Mouse (Mus musculus) gastrocnemius, postnatal 4 days (tissue): Measurements from ENCODE around the gene Cldn7. TPM values are rescaled to one million over a fixed set of nuclear protein-coding genes. Genes with fewer than 3 reads are reported as not detected.

Experiments
- DNase-seq, 2 experiments: peaks; one replicate each; pipeline ENCODE4 v3.0.0; 2021 to 2022; ENCODE audit warnings: low spot score in 2 of 2, mixed read lengths in 2 of 2
- total RNA-seq, 2 experiments: library from RNA; stranded (reverse); gene quantifications; 2 replicates each; pipeline ENCODE4 v1.2.3; 2021

The Cldn7 gene
- total RNA-seq, 2 experiments from 2014 or later = 0.34 TPM; not detected in 1

GRCm38 (mm10) chr11:69933066-69933465 lies 31.5 kb upstream of the Cldn7 start:
- no peak for DNase-seq

DNA sequence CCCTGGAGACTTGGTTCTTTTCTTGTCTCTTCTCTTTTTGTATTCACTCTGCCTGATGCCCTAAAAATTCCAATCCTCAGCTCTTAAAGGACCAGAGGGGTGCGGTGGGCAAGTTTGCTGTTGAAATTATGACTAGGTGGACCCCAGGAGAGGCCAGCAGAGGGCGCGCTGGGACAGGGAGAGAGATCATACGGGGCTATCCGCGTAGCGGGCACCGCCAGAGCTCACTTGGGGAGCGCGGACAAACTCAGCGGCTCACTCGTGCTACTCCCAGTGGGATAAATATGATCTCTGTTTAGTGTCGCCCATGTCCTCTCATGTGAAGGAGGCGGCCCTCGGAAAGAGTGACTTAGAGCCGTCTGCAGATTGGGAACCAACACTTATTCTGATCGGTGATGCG lies 30.4 kb upstream of the Cldn7 start:
- peak; percentile 92 to 93 for DNase-seq

DNA sequence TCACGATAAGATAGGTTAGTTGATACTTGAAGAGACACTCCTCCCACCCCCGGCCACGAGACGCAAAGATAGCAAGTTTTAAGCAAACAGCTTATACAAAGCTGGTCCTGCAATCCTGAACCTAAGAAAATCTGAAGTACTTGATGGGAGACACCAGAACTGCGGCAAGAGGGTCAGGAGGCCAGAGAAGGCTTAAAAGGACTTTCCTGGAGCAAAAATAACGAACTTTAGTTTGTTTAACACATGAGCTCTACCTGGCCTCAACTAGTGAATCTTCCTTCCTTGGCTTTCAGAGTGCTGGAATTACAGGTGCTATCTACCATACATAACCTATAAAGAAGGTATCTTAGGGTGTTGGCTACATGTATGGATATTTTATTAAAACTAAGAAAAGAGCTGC lies 29.9 kb upstream of the Cldn7 start:
- DNase-seq = no peak

DNA sequence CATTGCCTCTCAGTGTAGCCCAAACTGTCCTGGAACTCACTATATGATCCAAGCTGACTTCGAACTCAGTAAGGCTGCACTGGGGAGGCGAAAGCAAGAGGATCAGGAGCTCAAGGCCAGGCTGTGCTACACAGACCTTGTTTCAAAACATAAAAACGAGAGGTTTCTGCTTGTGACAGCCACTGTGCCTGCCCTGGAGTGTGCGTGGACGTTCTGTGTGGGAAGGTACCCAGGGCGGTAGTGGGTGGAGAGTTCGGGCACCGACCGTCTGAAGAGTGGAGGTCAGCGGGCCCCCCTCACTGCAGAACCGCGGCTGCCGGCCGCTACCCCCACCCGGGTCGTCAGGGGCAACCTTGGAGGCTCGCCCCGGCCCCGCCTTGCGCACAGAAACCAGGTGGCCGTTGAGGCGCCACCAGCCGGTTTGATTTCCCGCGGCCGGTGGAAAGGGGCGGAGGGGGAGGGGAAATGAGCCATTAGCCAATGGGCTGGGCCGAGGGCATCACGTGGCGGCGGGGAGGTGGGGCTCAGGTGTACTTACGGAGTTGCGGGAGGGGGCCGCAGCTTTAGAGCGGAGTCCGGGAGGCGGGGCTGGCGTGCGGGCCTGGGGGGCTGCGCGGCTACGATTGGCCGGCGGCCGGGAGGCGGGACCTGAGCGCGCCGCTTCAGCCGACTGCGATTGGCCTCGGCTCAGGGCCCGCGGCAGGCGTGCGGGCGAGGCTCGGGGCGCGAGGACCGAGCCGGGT lies 29.3 kb upstream of the Cldn7 start, which contains the start of gene Ybx2:
Ybx2 (plus strand) TSS at position 660 of the 743 bp plus-strand sequence.
- peak; percentile 53 to 76 for DNase-seq

DNA sequence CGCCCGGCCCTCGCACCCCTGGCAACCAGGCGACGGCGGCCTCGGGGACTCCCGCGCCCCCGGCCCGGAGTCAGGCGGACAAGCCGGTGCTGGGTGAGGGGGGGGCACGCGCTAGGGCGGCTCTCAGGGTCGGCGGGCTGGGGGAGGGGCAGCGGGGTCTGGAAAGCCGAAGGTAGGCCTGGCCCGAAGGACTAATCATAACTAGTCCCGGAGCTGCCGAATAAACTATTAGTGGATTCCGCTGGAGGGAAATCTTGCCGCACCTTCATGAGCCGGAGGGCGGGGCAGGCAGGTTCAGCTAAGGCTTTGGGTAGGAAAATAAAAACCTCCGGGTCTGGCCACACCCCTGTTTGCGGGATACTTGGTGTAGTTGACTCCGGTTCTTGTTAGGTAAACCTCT lies 28.4 kb upstream of the Cldn7 start:
- no peak for DNase-seq

GRCm38 (mm10) chr11:69936714-69937347 lies 27.7 kb upstream of the Cldn7 start:
- DNase-seq = no peak

DNA sequence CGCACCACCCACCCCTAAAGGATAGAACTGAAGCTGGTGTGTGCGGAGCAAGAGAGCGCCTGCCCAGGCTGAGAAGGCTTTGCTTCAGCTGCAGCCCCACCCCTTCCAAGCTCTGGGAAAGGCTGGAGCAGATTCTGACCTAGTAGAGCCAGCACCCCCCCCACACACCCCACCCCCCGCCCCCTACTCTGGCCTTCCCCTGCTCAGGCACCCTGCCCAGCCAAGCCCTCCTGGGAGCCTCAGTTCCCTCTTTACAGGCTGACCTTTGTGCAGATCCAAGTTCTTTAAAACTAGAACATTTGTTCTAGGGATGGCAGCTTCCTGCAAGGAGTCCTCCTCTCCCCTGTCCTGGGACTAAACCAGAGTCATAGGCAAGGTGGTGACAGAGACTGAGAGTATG lies 27.2 kb upstream of the Cldn7 start:
- DNase-seq = peak in 1 of 2 experiments; percentile 71

GRCm38 (mm10) chr11:69937834-69938233 lies 26.7 kb upstream of the Cldn7 start:
- DNase-seq = no peak

- no peak for DNase-seq
Observed at GRCm38 (mm10) chr11:69938401-69938979, 26.1 kb upstream of the Cldn7 start.

DNA sequence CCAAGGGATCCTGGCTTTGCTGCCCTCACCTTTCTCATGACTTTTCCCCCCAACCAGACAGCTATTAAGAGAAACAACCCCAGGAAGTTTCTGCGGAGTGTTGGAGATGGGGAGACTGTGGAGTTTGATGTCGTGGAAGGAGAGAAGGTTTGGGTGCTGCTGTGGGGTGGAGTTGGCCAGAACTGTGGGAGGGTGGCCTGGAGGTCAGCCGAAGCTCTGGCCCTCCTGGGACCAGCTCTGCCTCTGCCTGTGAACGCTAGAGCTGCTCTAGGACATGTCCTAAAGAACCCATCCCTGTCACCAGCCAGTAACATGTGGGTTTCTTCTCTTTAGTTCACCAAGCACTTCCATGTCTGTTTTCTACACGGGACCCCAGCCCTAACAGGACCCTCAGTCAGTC lies 25.4 kb upstream of the Cldn7 start:
- no peak for DNase-seq

GRCm38 (mm10) chr11:69939731-69940130 lies 24.8 kb upstream of the Cldn7 start:
- DNase-seq = no peak

- DNase-seq = no peak
Observed at GRCm38 (mm10) chr11:69940962-69941361, 23.6 kb upstream of the Cldn7 start.

DNA sequence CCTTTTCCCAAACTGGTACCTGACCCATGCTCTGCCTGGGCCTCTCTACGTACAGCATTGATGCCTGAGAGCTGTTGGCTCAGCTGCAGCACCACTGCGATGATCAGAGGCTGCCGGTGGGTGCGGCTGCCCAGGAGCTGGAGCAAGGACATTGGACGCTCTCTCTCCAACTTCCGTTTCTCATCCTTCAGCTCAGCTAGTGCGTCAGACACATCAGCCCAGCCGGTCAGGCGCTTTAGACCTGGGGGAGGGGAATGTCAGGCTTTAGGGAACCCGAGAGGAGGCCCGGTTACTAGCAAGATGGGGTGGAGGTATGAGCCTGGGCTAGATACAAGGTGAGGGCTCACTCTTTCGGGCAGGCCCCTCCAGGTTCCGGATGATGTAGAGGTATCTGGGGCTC lies 19.4 kb upstream of the Cldn7 start:
- no peak for DNase-seq

- DNase-seq = no peak
Observed at GRCm38 (mm10) chr11:69945997-69946891, 18.3 kb upstream of the Cldn7 start.

DNA sequence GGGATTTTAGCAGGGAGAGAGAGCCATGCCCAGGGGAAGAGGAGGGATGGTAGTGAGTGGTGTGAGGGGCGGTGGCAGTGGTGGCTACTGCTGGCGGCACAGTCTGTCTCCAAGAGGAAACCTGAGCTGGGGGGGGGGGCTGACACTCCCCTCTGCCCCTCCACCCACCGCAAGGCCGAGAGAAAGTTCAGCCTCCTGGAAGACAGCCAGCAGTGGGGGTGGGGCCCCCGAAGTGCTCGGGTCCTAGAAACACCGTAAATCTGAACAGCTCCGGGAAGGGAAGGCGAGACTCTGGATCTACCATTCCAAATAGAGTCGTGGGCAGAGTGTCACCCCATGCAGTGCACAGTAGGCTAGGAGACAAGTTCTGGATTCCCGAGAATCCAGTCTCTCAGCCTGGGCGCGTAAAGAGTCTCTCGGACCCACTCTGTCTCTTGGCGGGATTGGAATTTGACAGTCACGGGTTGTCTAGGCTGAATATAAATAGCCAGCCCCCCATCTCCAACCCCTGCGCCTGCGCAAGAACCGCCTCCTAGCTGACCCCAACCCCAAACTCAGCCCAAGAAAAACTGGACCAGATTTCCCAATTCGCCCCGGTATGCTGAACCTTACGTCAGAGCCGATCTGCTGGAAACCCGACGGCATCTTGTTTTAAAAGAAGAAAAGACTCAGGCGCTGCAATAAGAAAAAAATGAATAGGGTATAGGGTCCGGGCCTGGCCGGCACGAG lies 17.1 kb upstream of the Cldn7 start:
- peak in 1 of 2 experiments; percentile 56 for DNase-seq

GRCm38 (mm10) chr11:69948066-69948762 lies 16.4 kb upstream of the Cldn7 start, which contains the start of gene Slc2a4:
TSS of gene Slc2a4 (minus strand) at chr11:69948188.
- peak; percentile 89 to 96 for DNase-seq

- peak; percentile 72 to 88 for DNase-seq
Observed at GRCm38 (mm10) chr11:69948763-69949150, 15.8 kb upstream of the Cldn7 start.

DNA sequence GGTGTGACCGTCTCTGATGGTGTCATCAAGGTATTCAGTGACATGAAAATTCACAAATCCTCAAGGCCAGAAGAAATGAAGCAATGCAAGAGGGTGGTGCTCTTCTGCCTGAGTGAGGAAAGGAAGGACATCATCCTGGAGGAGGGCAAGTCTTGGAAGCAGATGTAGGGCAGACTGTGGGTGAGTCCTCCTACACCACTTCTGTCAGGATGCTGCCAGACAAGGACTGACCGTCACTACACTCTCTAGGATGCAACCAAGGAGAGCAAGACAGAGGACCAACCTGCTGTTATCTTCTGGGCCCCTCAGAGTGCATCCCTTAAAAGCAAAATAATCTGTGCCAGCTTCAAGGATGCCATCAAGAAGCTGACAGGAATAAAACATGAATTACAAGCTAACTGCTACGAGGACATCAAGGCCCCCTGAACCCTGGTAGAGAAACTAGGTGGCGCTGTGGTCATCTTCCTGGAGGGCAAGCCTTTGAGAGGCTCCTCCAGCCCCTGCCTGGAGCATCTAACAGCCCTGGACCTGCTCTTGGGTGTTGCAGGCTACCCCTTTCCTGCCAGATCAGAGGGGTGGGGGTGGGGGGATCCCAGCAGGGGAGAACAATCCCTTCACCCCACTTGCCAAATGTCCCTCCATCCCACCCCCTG lies 13.6 kb upstream of the Cldn7 start:
- DNase-seq = no peak

- no peak for DNase-seq
Observed at GRCm38 (mm10) chr11:69952274-69952673, 12.3 kb upstream of the Cldn7 start.
